8 mouse cellular contexts compared by ENCODE assay signal in genomic region chr9:77545068-77545421, GRCm38 (mm10). TPM values are rescaled to one million over a fixed set of nuclear protein-coding genes. Genes with fewer than 3 reads are reported as not detected.
A peak's percentile ranks its signal among the peaks of the same experiment; 100 is the strongest.
DNase-seq lines count a peak whose midpoint lies in the region; ATAC-seq and TF ChIP-seq lines count a peak whose summit lies in the region.

No protein-coding gene starts in this region.

- WGBS in lung, postnatal 0 days = 0% methylated on average over 17 of the region's 17 CpGs
- 0% methylated on average over 17 of the region's 17 CpGs for WGBS in limb, embryonic 12.5 days
- WGBS in small intestine, adult 2 months = 1% methylated on average over 17 of the region's 17 CpGs

- no peaks in the 10 kb centered on the region for H3K36me3 ChIP-seq in lung, postnatal 0 days (ENCODE audit: insufficient read depth, low read length)
- no peaks in the 10 kb centered on the region for H3K36me3 ChIP-seq in limb, embryonic 12.5 days
- H3K36me3 ChIP-seq in small intestine, adult 2 months (ENCODE audit: control insufficient read depth, insufficient read depth, low read length) = no peaks in the 10 kb centered on the region

- no peaks in the 10 kb centered on the region for H3K9me3 ChIP-seq in lung, postnatal 0 days (ENCODE audit: low read length)
- no peaks in the 10 kb centered on the region for H3K9me3 ChIP-seq in limb, embryonic 12.5 days

- 0 out of 2 replicates have a peak, but pooled peaks have one; percentile 13 for TF ChIP-seq POLR2A in small intestine, adult 2 months (IDR thresholded peaks at IDR 0.05; ENCODE audit: low read depth, low read length)

- peak overlapping the region; percentile 75 for H3K4me3 ChIP-seq in lung, postnatal 0 days (ENCODE audit: low read depth, low read length)
- peak overlapping the region; percentile 77 for H3K4me3 ChIP-seq in limb, embryonic 12.5 days (replicated peaks)
- H3K4me3 ChIP-seq in small intestine, adult 2 months (ENCODE audit: low read depth, low read length) = peak overlapping the region; percentile 78

- H3K27me3 ChIP-seq in lung, postnatal 0 days (replicated peaks; ENCODE audit: insufficient read depth, low read length) = no peaks in the 10 kb centered on the region
- no peaks in the 10 kb centered on the region for H3K27me3 ChIP-seq in limb, embryonic 12.5 days
- no peaks in the 10 kb centered on the region for H3K27me3 ChIP-seq in small intestine, adult 2 months (ENCODE audit: control insufficient read depth, insufficient read depth, low read length)

- no peak for ATAC-seq in lung, postnatal 0 days
- peak; percentile 33 for ATAC-seq in limb, embryonic 12.5 days (ENCODE audit: insufficient number of reproducible peaks, insufficient read depth, low FRiP score, low TSS enrichment, low read depth)

- H3K4me1 ChIP-seq in lung, postnatal 0 days (ENCODE audit: insufficient read depth, low read depth, low read length) = peaks cover 6% of the 10 kb centered on the region; the same call in 1 of the 2 replicates
- H3K4me1 ChIP-seq in limb, embryonic 12.5 days (replicated peaks) = peaks cover 23% of the 10 kb centered on the region; the same call in 1 of the 2 replicates
- peaks cover 15% of the 10 kb centered on the region for H3K4me1 ChIP-seq in small intestine, adult 2 months (ENCODE audit: control insufficient read depth, insufficient read depth, insufficient read length, low read length)

- DNase-seq in adrenal gland, postnatal 25 days = peak; percentile 12
- no peak for DNase-seq in adrenal gland, postnatal 4 days (ENCODE audit: low spot score in 2 of 2)
- DNase-seq in lung, postnatal 0 days (ENCODE audit: low spot score) = no peak
- DNase-seq in lung, adult 18-20 months = no peak
- no peak for DNase-seq in layer of hippocampus, adult 11-12 months (ENCODE audit: low spot score)
- DNase-seq in frontal cortex, postnatal 10 days (ENCODE audit: low spot score in 2 of 2) = no peak

- TF ChIP-seq CTCF in lung, postnatal 0 days (IDR thresholded peaks at IDR 0.05) = no peak
- no peak for TF ChIP-seq CTCF in small intestine, adult 2 months (IDR thresholded peaks at IDR 0.05; ENCODE audit: extremely low read depth, insufficient read length, insufficient replicate concordance, low read depth, low read length)

- H3K9ac ChIP-seq in lung, postnatal 0 days (replicated peaks; ENCODE audit: low read depth) = peak overlapping the region; percentile 26; the same call in 1 of the 2 replicates
- H3K9ac ChIP-seq in limb, embryonic 12.5 days (replicated peaks) = peak overlapping the region; percentile 79

- peak overlapping the region; percentile 94 for H3K4me2 ChIP-seq in lung, postnatal 0 days (replicated peaks; ENCODE audit: low read depth, low read length)
- H3K4me2 ChIP-seq in limb, embryonic 12.5 days = peak overlapping the region; percentile 97

- H3K27ac ChIP-seq in lung, postnatal 0 days (ENCODE audit: low read length) = peak overlapping the region; percentile 23
- H3K27ac ChIP-seq in limb, embryonic 12.5 days = peak overlapping the region; percentile 76
- H3K27ac ChIP-seq in small intestine, adult 2 months (ENCODE audit: insufficient read depth, low read depth, low read length) = peak overlapping the region; percentile 62

- TF ChIP-seq EP300 in lung, postnatal 0 days (IDR thresholded peaks at IDR 0.05) = no peak

RNA-seq across cellular contexts. Expression of gene Lrrc1, which starts 0.4 kb away (rescaled TPM):
- total RNA-seq in adrenal gland, postnatal 25 days (2021) = 12.8 and 15.4 TPM in 2 replicates
- total RNA-seq in adrenal gland, postnatal 4 days (2021) = 10 to 100 TPM; 21.3 to 26.5 TPM
- 15.5 and 16.5 TPM in 2 replicates for polyA plus RNA-seq in lung, postnatal 0 days (2015; fragmentation: Nextera tagmentation; extraction: Ambion mirVana)
- 11.4 and 13.2 TPM in 2 replicates for polyA plus RNA-seq in limb, embryonic 12.5 days (2016; fragmentation: Nextera tagmentation; extraction: Ambion mirVana)
- polyA plus RNA-seq in small intestine, adult 2 months (2012; rRNA removed) = 53.3 and 112 TPM in 2 replicates

Comparison
In these comparisons a context has a peak if more than half of its experiments do, and no peak if none do; other contexts are left out.
1. H3K27ac ChIP-seq: peak in every context shown above with its lines; median percentile 76 in limb, embryonic 12.5 days; 62 in small intestine, adult 2 months; 23 in lung, postnatal 0 days.